17 mouse cellular contexts compared by ENCODE assay signal in the genomic region with DNA sequence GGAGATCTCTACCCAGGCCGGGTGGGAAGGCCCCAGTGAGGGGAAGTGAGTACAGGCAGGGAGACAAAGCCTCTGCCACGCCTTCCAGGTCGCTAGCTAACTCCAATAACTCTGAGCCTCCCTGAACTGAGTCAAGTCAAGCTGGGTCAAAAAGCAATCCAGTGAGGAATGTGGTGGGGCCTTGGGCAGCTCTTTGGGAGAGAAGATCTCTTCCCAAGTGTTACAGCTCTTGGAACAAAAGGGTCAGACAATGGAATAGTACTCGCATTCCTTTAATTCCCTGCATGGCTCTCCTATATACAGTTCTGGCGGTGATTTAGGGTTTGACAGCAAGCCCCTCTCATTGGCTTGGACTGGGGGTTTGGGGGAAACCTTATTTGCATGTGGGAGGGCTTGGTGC. TPM values are rescaled to one million over a fixed set of nuclear protein-coding genes. Genes with fewer than 3 reads are reported as not detected.
"Had no signal": no experiment of that assay in that cellular context is flagged by ENCODE, and none has a peak within 500 bp of the region (broad histone marks: within the 10 kb centered on the region; RNA-seq: fewer than 3 reads in every experiment).

No protein-coding gene starts in this region.

- DNase-seq: left cerebral cortex, postnatal 4 days; liver; liver, embryonic 13.5 days; liver, postnatal 0 days; lung, adult 18-20 months; lung, adult 2 months; lung, embryonic 14.5 days; lung, postnatal 10 days; lung, postnatal 14 days; lung, postnatal 36 days; lung, postnatal 4 days; midbrain, embryonic 14.5 days had no signal

RNA-seq across cellular contexts. Expression of a gene that starts 28.1 kb away (rescaled TPM):
- total RNA-seq: liver, adult 2 months; megakaryocyte progenitor cell, adult 5-6 weeks; megakaryocyte, adult 5-6 weeks; megakaryocyte-erythroid progenitor cell, adult 5-6 weeks; monocyte, adult 5-6 weeks had no signal

RNA-seq across cellular contexts. Expression of a gene that starts 39.2 kb away (rescaled TPM):
- total RNA-seq: liver, adult 2 months; megakaryocyte, adult 5-6 weeks; megakaryocyte-erythroid progenitor cell, adult 5-6 weeks; monocyte, adult 5-6 weeks had no signal
